Mouse (Mus musculus) megakaryocyte progenitor cell, adult 5-6 weeks (primary cell): ENCODE data around the gene Abca8a. TPM values are rescaled to one million over a fixed set of nuclear protein-coding genes. Genes with fewer than 3 reads are reported as not detected.
"Not testable (repeated sequence)": the region's sequence is repeated elsewhere in the genome, so short reads cannot be mapped to it uniquely, and the experiment has no call there.

Experiments used
- ATAC-seq: replicated peaks from 2 replicates; pipeline ENCODE4 v1.8.0; 2016; ENCODE audit warnings: mild to moderate bottlenecking, moderate TSS enrichment, inconsistent platforms; ENCODE audit not compliant: poor library complexity
- total RNA-seq, 2 experiments: library from RNA; stranded (forward) in 1 of 2; stranded (reverse) in 1 of 2; fragments of 157-497, 149-512 nt in 1 of 2; fragments of 200-1000 nt in 1 of 2; gene quantifications; 2 replicates each; pipeline versions ENCODE4 v1.2.3 to v1.2.4; 2015 to 2017

Abca8a gene
- total RNA-seq, 2 experiments from 2014 or later = not detected

DNA sequence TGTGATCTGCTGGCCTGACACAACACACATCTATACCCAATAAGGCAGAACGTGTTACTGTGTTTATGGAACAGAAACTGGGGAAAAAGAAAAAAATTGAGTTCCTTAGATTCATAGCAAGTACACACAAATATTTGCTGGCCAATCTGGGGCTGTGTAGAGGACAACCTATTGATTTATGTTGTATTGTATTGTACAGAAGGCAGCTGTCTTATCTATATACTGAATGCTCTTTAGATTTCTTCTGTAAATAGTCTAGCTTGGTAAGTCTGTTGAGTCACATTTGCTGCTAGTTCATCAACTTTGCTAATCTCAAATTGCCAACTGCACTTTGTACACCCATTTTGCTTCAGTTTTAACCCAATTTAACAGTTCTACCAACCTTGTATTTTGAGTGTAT lies 107.6 kb downstream of the Abca8a start:
- no peak for ATAC-seq

GRCm38 (mm10) chr11:109987460-109988072 lies 108.2 kb downstream of the Abca8a start:
- ATAC-seq = not testable (repeated sequence)

GRCm38 (mm10) chr11:109981872-109982271 lies 113.9 kb downstream of the Abca8a start:
- no peak for ATAC-seq

Other genes starting within 250 kb of the Abca8a start
- 0.10 and 0.20 TPM in 2 replicates for gene Abca8b, start 100.1 kb downstream of the Abca8a start, total RNA-seq (2015)
- 0.04 TPM in 1 of 2 replicates, not detected in the other for gene Abca8b, start 100.1 kb downstream of the Abca8a start, total RNA-seq (2017)
- gene Abca9, start 72.2 kb upstream of the Abca8a start, total RNA-seq (2015) = 3.4 and 3.7 TPM in 2 replicates
- 3.1 and 3.8 TPM in 2 replicates for gene Abca9, start 72.2 kb upstream of the Abca8a start, total RNA-seq (2017)
- 1.3 TPM in 1 of 2 replicates, not detected in the other for gene Abca6, start 155.8 kb upstream of the Abca8a start, total RNA-seq (2015)
- gene Abca6, start 155.8 kb upstream of the Abca8a start, total RNA-seq (2017) = 0.04 and 1.2 TPM in 2 replicates
- gene Abca5, start 241.7 kb upstream of the Abca8a start, total RNA-seq (2015) = 0.02 and 0.52 TPM in 2 replicates
- 0.20 and 0.62 TPM in 2 replicates for gene Abca5, start 241.7 kb upstream of the Abca8a start, total RNA-seq (2017)